Mouse (Mus musculus) myocyte (in vitro differentiated cells): ENCODE measurements at regions not wholly inside any gene's neighbourhood (a gene's known extent, or its start where the extent isn't known, plus 50 kb on each side); places are given as distances from the start of the nearest gene placed in this dataset.

Experiments used
- CEBPB ChIP-seq: IDR thresholded peaks from 2 replicates; pipeline ENCODE4 v1.6.1; 2011; ENCODE audit warnings: mild to moderate bottlenecking, moderate library complexity; ENCODE audit not compliant: poor library complexity, insufficient read depth, severe bottlenecking
- E2F4 ChIP-seq: IDR thresholded peaks from one replicate; pipeline ENCODE4 v1.6.1; 2011; ENCODE audit warnings: mild to moderate bottlenecking, control low read depth, moderate library complexity; ENCODE audit not compliant: insufficient read depth

GRCm38 (mm10) chr10:111795756-111796155 is 176.7 kb upstream of the Krr1 start:
- TF ChIP-seq CEBPB (no peak), E2F4 (no peak)
